In genomic region chr5:72046261-72046660, GRCm38 (mm10) we compare ENCODE assay signal across 18 mouse cellular contexts.
"Had no signal": no experiment of that assay in that cellular context is flagged by ENCODE, and none has a peak within 500 bp of the region (broad histone marks: within the 10 kb centered on the region; RNA-seq: fewer than 3 reads in every experiment).

No protein-coding gene starts in this region.

- H3K9me3 ChIP-seq: midbrain, embryonic 10.5 days; midbrain, embryonic 12.5 days; neural tube, embryonic 13.5 days; neural tube, embryonic 15.5 days; stomach, embryonic 15.5 days had no signal

- H3K4me3 ChIP-seq: midbrain, embryonic 10.5 days; midbrain, embryonic 12.5 days; myocyte; neural tube, embryonic 13.5 days; neural tube, embryonic 15.5 days; stomach, embryonic 15.5 days had no signal

- H3K27ac ChIP-seq: midbrain, embryonic 10.5 days; midbrain, embryonic 12.5 days; neural tube, embryonic 13.5 days; neural tube, embryonic 15.5 days; stomach, embryonic 15.5 days; stomach, postnatal 0 days had no signal

- DNase-seq: lung, adult 18-20 months; lung, embryonic 14.5 days; lung, postnatal 10 days; lung, postnatal 4 days; midbrain, embryonic 14.5 days; retina, postnatal 1 day; right cerebral cortex, adult 18-20 months; thymus, adult 2 months; thymus, postnatal 25 days; thymus, postnatal 4 days had no signal

- ATAC-seq: midbrain, embryonic 16.5 days had no signal

- H3K4me1 ChIP-seq: midbrain, embryonic 10.5 days; midbrain, embryonic 12.5 days; neural tube, embryonic 13.5 days; neural tube, embryonic 15.5 days; stomach, embryonic 15.5 days had no signal

- H3K27me3 ChIP-seq: midbrain, embryonic 12.5 days; neural tube, embryonic 13.5 days; neural tube, embryonic 15.5 days; stomach, embryonic 15.5 days had no signal

- H3K9ac ChIP-seq: lung, embryonic 14.5 days; midbrain, embryonic 12.5 days; neural tube, embryonic 13.5 days; neural tube, embryonic 15.5 days; stomach, embryonic 15.5 days had no signal

- H3K36me3 ChIP-seq: midbrain, embryonic 10.5 days; midbrain, embryonic 12.5 days; neural tube, embryonic 13.5 days; neural tube, embryonic 15.5 days; stomach, embryonic 15.5 days had no signal

- H3K4me2 ChIP-seq: lung, embryonic 14.5 days; midbrain, embryonic 12.5 days; neural tube, embryonic 13.5 days; neural tube, embryonic 15.5 days; stomach, embryonic 15.5 days had no signal
